Mouse (Mus musculus): ENCODE data around the gene Pipox.

DNA sequence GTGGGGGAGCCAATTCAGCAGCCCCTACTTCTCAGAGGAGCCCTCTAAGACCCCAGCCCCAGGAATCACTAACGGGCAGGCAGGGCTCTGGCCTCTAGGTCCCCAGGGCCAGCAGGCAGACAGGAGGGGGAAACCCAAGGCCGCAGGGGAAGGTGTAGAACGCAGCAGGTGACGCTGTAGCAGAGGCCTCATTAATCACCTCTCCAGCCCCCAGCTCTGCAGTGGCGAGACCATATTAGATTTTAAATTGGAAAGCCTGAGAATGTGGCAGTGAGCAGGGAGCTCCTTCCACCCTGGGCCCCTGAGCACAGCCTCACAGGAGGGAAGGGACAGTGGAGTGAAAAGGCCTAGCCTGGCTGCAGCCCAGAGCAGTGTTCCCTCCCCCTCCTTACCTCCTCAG is 48.3 kb upstream of the Pipox start:
- TF ChIP-seq CTCF (IDR thresholded peaks at IDR 0.05; ENCODE audit: borderline replicate concordance, extremely low read depth, insufficient read depth, insufficient read length) (no peak), POLR2A (IDR thresholded peaks at IDR 0.05; ENCODE audit: borderline replicate concordance, extremely low read depth, insufficient read depth, insufficient read length, poor library complexity, severe bottlenecking) (no peak)

Measured in brain, embryonic 14.5 days (tissue).